Mouse (Mus musculus) limb, embryonic 14.5 days (tissue): ENCODE measurements around the gene Rbl2. TPM values are rescaled to one million over a fixed set of nuclear protein-coding genes. Genes with fewer than 3 reads are reported as not detected.

ENCODE experiments used
- ATAC-seq: fragments of 200-750 bp; cut with Nextera tagmentation; 2 replicates; pipeline ENCODE4 v1.8.0; 2017; ENCODE audit warnings: low read depth, moderate number of reproducible peaks, moderate TSS enrichment; ENCODE audit not compliant: low FRiP score
- DNase-seq: peaks from one replicate; pipeline ENCODE4 v3.0.0-alpha.2; 2015; ENCODE audit warnings: low spot score
- H3K27ac ChIP-seq: fragments of 300-500 bp; sonication (generic); replicated peaks from 2 replicates; pipeline ENCODE4 v1.5.1; 2014; ENCODE audit warnings: low read depth, mild to moderate bottlenecking, low read length, moderate library complexity, mixed read lengths
- H3K27me3 ChIP-seq: fragments of 300-500 bp; sonication (generic); 2 replicates; pipeline ENCODE4 v1.6.1; 2014; ENCODE audit warnings: low read length, mixed read lengths; ENCODE audit not compliant: control insufficient read depth, insufficient read depth
- H3K36me3 ChIP-seq: fragments of 300-500 bp; sonication (generic); 2 replicates; pipeline ENCODE4 v1.6.1; 2014; ENCODE audit warnings: mild to moderate bottlenecking, low read length, moderate library complexity, mixed read lengths; ENCODE audit not compliant: control insufficient read depth, insufficient read depth
- H3K4me1 ChIP-seq: fragments of 300-500 bp; sonication (generic); 2 replicates; pipeline ENCODE4 v1.6.1; 2014; ENCODE audit warnings: antibody characterized with exemption, low read length, mixed read lengths; ENCODE audit not compliant: control insufficient read depth, insufficient read depth
- H3K4me2 ChIP-seq: fragments of 300-500 bp; sonication (generic); replicated peaks from 2 replicates; pipeline ENCODE4 v1.6.1; 2014; ENCODE audit warnings: low read depth, mild to moderate bottlenecking, low read length, moderate library complexity; ENCODE audit not compliant: severe bottlenecking
- H3K4me3 ChIP-seq: fragments of 300-500 bp; sonication (generic); replicated peaks from 2 replicates; pipeline ENCODE4 v1.5.1; 2014; ENCODE audit warnings: low read length
- H3K9ac ChIP-seq: fragments of 300-500 bp; sonication (generic); 2 replicates; pipeline ENCODE4 v1.6.1; 2014; ENCODE audit warnings: mild to moderate bottlenecking, low read depth, low read length, moderate library complexity; ENCODE audit not compliant: severe bottlenecking
- H3K9me3 ChIP-seq: fragments of 300-500 bp; sonication (generic); 2 replicates; pipeline ENCODE4 v1.6.1; 2016; ENCODE audit warnings: low read length; ENCODE audit not compliant: control insufficient read depth
- POLR2A ChIP-seq: fragments of 200-500 bp; IDR thresholded peaks from 2 replicates; pipeline ENCODE4 v1.8.0; 2012; ENCODE audit warnings: inconsistent platforms, mild to moderate bottlenecking, moderate library complexity, borderline replicate concordance; ENCODE audit not compliant: insufficient read depth, insufficient read length; ENCODE audit errors: extremely low read depth
- WGBS: fragments of 180-500 bp; shearing (Covaris S2); extraction: QIAGEN DNeasy Blood & Tissue Kit; methylation state at CpG from one replicate; pipeline ENCODE4 v1.1.7; 2014; 5-methylcytosine and 5-hydroxymethylcytosine counted together
- polyA plus RNA-seq, 2 experiments: library from polyadenylated mRNA; depleted of rRNA in 1 of 2; stranded (reverse) in 1 of 2; unstranded in 1 of 2; fragments of >200 nt; fragmentation: Nextera tagmentation in 1 of 2; extraction: Ambion mirVana in 1 of 2; gene quantifications; 2 replicates each; pipeline versions ENCODE4 v1.2.1 to v1.2.3; 2012 to 2014

Gene Rbl2
- polyA plus RNA-seq, 2 experiments = 20.3 to 22.3 TPM

GRCm38 (mm10) chr8:91081911-91082310 is 12.1 kb downstream of the Rbl2 start:
- no peak overlapping the region for H3K4me2 ChIP-seq
- ATAC-seq = no peak
- no peak for TF ChIP-seq POLR2A
- H3K27ac ChIP-seq = no peak overlapping the region
- 78% methylated on average over 7 of the region's 7 CpGs for WGBS
- H3K4me1 ChIP-seq = no peaks in the 10 kb centered on the region
- H3K9ac ChIP-seq = no peak overlapping the region
- H3K27me3 ChIP-seq = no peaks in the 10 kb centered on the region
- H3K4me3 ChIP-seq = no peak overlapping the region
- H3K36me3 ChIP-seq = peaks cover 57% of the 10 kb centered on the region
- no peak for DNase-seq
- no peaks in the 10 kb centered on the region for H3K9me3 ChIP-seq

- ATAC-seq = no peak
- WGBS = 82% methylated on average over 12 of the region's 12 CpGs
- Histone ChIP-seq H3K9me3 (no peaks in the 10 kb centered on the region), H3K4me2 (no peak overlapping the region), H3K36me3 (peaks cover 56% of the 10 kb centered on the region), H3K4me3 (no peak overlapping the region), H3K4me1 (no peaks in the 10 kb centered on the region), H3K27ac (no peak overlapping the region), H3K27me3 (no peaks in the 10 kb centered on the region), H3K9ac (no peak overlapping the region)
- TF ChIP-seq POLR2A = no peak
- no peak for DNase-seq
Measured at GRCm38 (mm10) chr8:91082428-91082827, 12.6 kb downstream of the Rbl2 start.

- WGBS = 85% methylated on average over 7 of the region's 7 CpGs
Measured at GRCm38 (mm10) chr8:91088452-91088851, 18.6 kb downstream of the Rbl2 start.

GRCm38 (mm10) chr8:91089601-91090000 is 19.7 kb downstream of the Rbl2 start:
- 92% methylated on average over 2 of the region's 2 CpGs for WGBS
- no peak overlapping the region for H3K4me2 ChIP-seq
- H3K36me3 ChIP-seq = peaks cover 47% of the 10 kb centered on the region
- no peak overlapping the region for H3K9ac ChIP-seq
- DNase-seq (no peak), ATAC-seq (no peak)
- no peaks in the 10 kb centered on the region for H3K4me1 ChIP-seq
- H3K4me3 ChIP-seq = no peak overlapping the region
- no peaks in the 10 kb centered on the region for H3K27me3 ChIP-seq
- H3K27ac ChIP-seq = no peak overlapping the region
- no peak for TF ChIP-seq POLR2A
- no peaks in the 10 kb centered on the region for H3K9me3 ChIP-seq

More at GRCm38 (mm10) chr8:91088452-91088851, 18.6 kb downstream of the Rbl2 start:
- Histone ChIP-seq H3K27me3 (no peaks in the 10 kb centered on the region), H3K4me3 (no peak overlapping the region), H3K9ac (no peak overlapping the region), H3K27ac (no peak overlapping the region), H3K9me3 (no peaks in the 10 kb centered on the region), H3K36me3 (peaks cover 58% of the 10 kb centered on the region), H3K4me1 (no peaks in the 10 kb centered on the region), H3K4me2 (no peak overlapping the region)
- no peak for DNase-seq
- no peak for TF ChIP-seq POLR2A
- no peak for ATAC-seq

GRCm38 (mm10) chr8:91094135-91094534 is 24.3 kb downstream of the Rbl2 start:
- WGBS = 90% methylated on average over 5 of the region's 5 CpGs
- H3K27ac ChIP-seq = no peak overlapping the region
- no peak overlapping the region for H3K4me2 ChIP-seq
- no peaks in the 10 kb centered on the region for H3K9me3 ChIP-seq
- no peak overlapping the region for H3K4me3 ChIP-seq
- no peaks in the 10 kb centered on the region for H3K27me3 ChIP-seq
- TF ChIP-seq POLR2A = no peak
- H3K4me1 ChIP-seq = no peaks in the 10 kb centered on the region
- H3K9ac ChIP-seq = no peak overlapping the region
- ATAC-seq (no peak), DNase-seq (no peak)
- H3K36me3 ChIP-seq = peaks cover 48% of the 10 kb centered on the region

- no peak for DNase-seq
- Histone ChIP-seq H3K4me1 (no peaks in the 10 kb centered on the region), H3K9ac (no peak overlapping the region), H3K4me3 (no peak overlapping the region), H3K36me3 (peaks cover 52% of the 10 kb centered on the region), H3K9me3 (no peaks in the 10 kb centered on the region), H3K27me3 (no peaks in the 10 kb centered on the region), H3K4me2 (no peak overlapping the region), H3K27ac (no peak overlapping the region)
- 90% methylated on average over 6 of the region's 6 CpGs for WGBS
- no peak for ATAC-seq
- TF ChIP-seq POLR2A = no peak
Measured at GRCm38 (mm10) chr8:91098106-91098505, 28.2 kb downstream of the Rbl2 start.
